Mouse (Mus musculus): Measurements from ENCODE around the gene Ngly1.

- no peak for TF ChIP-seq CTCF (IDR thresholded peaks at IDR 0.05; ENCODE audit: borderline replicate concordance, control insufficient read depth, extremely low read depth, insufficient read depth, low read length, poor library complexity)
- TF ChIP-seq POLR2A (IDR thresholded peaks at IDR 0.05; ENCODE audit: control insufficient read depth, extremely low read depth, insufficient read depth, low read length, poor library complexity): no peak
Observed at GRCm38 (mm10) chr14:16324394-16324793, 75.3 kb downstream of the Ngly1 start.

All from thymus, adult 2 months (tissue).